Mouse (Mus musculus): Measurements from ENCODE around the gene Mrpl43.

DNA sequence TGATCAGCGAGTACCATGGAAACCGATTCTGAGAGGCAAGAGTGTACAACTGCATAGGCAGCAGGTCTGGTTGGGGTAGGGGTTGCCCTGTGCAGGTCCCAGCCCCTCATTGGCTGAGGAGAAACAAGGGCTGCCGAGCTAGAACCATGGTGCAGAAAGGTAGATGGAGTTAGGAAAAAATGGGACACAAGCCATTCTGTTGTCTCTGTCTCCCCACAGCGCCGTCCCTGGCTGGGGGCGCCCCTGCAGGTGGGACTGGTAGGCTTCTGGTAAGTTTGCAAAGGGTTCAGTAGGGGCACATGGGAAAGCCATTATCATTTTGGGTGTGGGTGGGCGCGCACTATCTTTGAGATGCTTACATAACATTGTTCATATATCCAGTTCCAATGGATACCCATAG is 47.2 kb upstream of the Mrpl43 start:
- TF ChIP-seq CTCF (IDR thresholded peaks at IDR 0.05; ENCODE audit: control insufficient read depth, insufficient read depth, insufficient replicate concordance, low read depth, low read length): no peak
- TF ChIP-seq POLR2A (IDR thresholded peaks at IDR 0.05; ENCODE audit: control insufficient read depth, low read depth, low read length): no peak
